Mouse (Mus musculus) embryonic facial prominence, embryonic 10.5 days (tissue): ENCODE measurements at regions not wholly inside any gene's neighbourhood (a gene's known extent, or its start where the extent isn't known, plus 50 kb on each side); places are given as distances from the start of the nearest gene placed in this dataset.
A peak's percentile ranks its signal among the peaks of the same experiment; 100 is the strongest.

Source experiments
- DNase-seq: peaks from one replicate; pipeline ENCODE4 v3.0.0-alpha.2; 2017; ENCODE audit warnings: low spot score
- H3K27ac ChIP-seq: fragments of 300-500 bp; sonication (generic); replicated peaks from 2 replicates; pipeline ENCODE4 v1.5.1; 2016; ENCODE audit warnings: mild to moderate bottlenecking
- H3K27me3 ChIP-seq: fragments of 300-500 bp; sonication (generic); replicated peaks from 2 replicates; pipeline ENCODE4 v1.6.1; 2016; ENCODE audit warnings: low read depth, mild to moderate bottlenecking; ENCODE audit not compliant: poor library complexity, severe bottlenecking
- H3K36me3 ChIP-seq: fragments of 300-500 bp; sonication (generic); replicated peaks from 2 replicates; pipeline ENCODE4 v1.6.1; 2016; ENCODE audit warnings: mild to moderate bottlenecking, moderate library complexity
- H3K4me1 ChIP-seq: fragments of 300-500 bp; sonication (generic); 2 replicates; pipeline ENCODE4 v1.6.1; 2016
- H3K4me3 ChIP-seq: fragments of 300-500 bp; sonication (generic); 2 replicates; pipeline ENCODE4 v1.5.1; 2016; ENCODE audit warnings: mild to moderate bottlenecking, moderate library complexity
- H3K9me3 ChIP-seq: fragments of 300-500 bp; sonication (generic); 2 replicates; pipeline ENCODE4 v1.6.1; 2016; ENCODE audit warnings: mild to moderate bottlenecking
- WGBS: fragments of 180-500 bp; shearing (Covaris S2); methylation state at CpG from one replicate; pipeline ENCODE4 v1.1.7; 2016; 5-methylcytosine and 5-hydroxymethylcytosine counted together

DNA sequence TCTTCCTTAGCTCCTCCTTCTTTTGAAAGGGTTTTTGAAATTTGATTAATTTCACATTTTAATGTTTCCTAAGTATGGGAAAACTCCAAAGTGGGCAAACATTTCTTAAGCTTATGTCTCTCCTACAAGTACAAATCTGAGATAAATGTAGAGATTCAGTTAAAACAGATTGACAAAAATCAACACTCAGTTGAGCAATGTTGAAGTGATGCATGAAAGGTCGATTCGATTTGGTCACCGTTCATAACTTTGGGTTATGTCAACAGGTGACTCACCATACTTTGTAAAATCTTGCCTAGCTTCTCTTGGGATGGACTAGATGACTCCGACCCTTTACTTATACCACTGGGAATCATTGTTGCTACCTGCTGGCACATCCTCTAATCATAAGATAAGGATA is 157.7 kb upstream of the Nr2f2 start:
- 95% methylated on average over 4 of the region's 4 CpGs for WGBS
- Histone ChIP-seq H3K9me3 (0 out of 2 replicates have a peak, but pooled peaks cover 6% of the 10 kb centered on the region), H3K27me3 (no peaks in the 10 kb centered on the region), H3K4me3 (no peak overlapping the region), H3K36me3 (no peaks in the 10 kb centered on the region), H3K27ac (no peak overlapping the region), H3K4me1 (0 out of 2 replicates have a peak, but pooled peaks cover 2% of the 10 kb centered on the region)
- DNase-seq, result no peak

DNA sequence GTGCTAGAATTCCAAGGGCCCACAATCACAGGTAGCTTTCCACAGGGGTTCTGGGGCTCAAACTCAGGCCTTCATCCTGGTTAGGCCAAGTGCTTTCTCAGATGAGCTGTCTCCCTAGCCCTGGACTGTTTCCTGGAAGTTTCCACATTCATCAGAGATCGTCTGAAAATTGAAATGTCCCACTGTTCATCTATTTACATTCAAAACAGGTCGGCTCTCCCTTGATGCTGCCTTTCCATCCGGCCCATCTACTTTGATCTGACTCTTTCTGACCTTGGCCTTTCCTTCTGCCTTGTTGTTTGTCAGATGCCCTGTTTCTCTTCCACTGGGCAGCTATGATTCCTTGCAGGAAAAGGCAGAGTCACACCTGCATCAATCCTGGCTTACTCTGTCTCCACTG is 150.2 kb upstream of the Nr2f2 start:
- Histone ChIP-seq H3K4me1 (peaks cover 37% of the 10 kb centered on the region), H3K36me3 (no peaks in the 10 kb centered on the region), H3K27ac (peak overlapping the region; percentile 44), H3K4me3 (no peak overlapping the region), H3K27me3 (no peaks in the 10 kb centered on the region), H3K9me3 (no peaks in the 10 kb centered on the region)
- WGBS, result 50% methylated on average over 3 of the region's 3 CpGs
- DNase-seq, result no peak

DNA sequence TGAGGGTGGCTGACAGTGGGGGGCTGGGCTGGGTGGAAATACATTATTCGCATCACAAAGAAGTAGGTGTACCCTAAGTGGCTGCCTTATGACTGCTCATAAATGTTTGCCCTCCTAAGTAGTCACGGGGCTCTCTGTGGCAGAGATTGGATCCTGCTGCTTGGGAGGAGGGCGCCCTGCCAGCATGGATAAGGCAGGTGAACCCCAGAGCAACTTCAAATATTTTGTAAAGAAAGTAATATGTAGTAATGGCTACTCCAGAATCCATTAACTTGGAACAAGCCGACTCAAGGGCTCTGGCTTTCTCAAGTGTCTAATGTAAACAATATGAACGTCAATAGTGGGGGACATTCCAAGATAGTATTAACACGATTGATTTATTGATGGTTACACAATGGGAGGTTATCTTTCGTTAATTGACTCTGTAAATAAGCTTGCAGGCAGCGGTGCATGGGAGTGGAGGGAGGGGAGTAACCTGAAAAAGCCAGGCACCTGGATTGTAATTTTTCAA is 148.9 kb upstream of the Nr2f2 start:
- peak; percentile 32 for DNase-seq
- H3K27ac ChIP-seq, result peak overlapping the region; percentile 73
- no peaks in the 10 kb centered on the region for H3K27me3 ChIP-seq
- 29% methylated on average over 8 of the region's 8 CpGs for WGBS
- no peaks in the 10 kb centered on the region for H3K9me3 ChIP-seq
- H3K36me3 ChIP-seq, result no peaks in the 10 kb centered on the region
- peaks cover 37% of the 10 kb centered on the region for H3K4me1 ChIP-seq
- H3K4me3 ChIP-seq, result no peak overlapping the region

DNA sequence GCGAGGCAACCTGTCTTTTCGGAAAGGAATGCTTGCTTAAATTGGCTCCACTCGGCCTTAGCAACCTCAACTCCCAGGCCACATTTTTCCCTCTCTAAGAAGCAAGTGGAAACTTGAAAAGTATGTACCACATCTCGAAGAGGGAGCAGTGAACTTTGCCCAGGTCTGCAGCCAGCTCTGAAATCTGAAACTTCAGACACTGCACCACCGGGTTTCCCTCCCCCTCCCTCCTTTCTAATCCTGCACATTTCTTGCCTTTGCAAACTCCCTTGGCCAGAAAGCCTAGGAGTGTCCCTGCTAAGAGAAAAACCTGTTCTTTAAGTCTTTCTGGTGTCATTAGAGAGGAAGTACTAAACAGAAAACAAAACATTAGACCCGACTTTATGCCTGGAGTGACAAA is 148.1 kb upstream of the Nr2f2 start:
- WGBS, result 3% methylated on average over 6 of the region's 6 CpGs
- Histone ChIP-seq H3K4me1 (peaks cover 36% of the 10 kb centered on the region), H3K27ac (peak overlapping the region; percentile 73), H3K4me3 (no peak overlapping the region), H3K9me3 (no peaks in the 10 kb centered on the region), H3K27me3 (no peaks in the 10 kb centered on the region), H3K36me3 (no peaks in the 10 kb centered on the region)
- peak; percentile 74 for DNase-seq

DNA sequence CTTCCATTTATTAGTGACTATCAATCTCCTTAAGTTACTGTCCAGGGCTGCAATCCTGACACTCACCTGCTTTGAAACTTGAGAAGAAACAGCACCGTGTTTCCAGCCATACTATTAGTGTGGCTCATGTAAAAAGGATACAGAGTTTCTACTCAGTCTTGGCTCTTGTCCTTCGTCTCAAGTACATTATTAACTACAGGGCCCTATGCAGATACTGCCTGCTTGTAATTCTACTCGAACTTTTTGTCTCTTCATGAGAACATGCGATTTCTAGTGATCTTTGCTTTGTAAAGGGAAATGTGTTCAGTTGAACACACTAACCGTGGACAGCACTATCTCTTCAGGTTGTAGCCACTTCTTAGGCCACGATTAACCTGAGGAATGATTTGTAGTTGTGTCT is 145.8 kb upstream of the Nr2f2 start:
- H3K27ac ChIP-seq, result no peak overlapping the region
- no peaks in the 10 kb centered on the region for H3K36me3 ChIP-seq
- DNase-seq, result no peak
- no peak overlapping the region for H3K4me3 ChIP-seq
- H3K27me3 ChIP-seq, result no peaks in the 10 kb centered on the region
- WGBS, result 83% methylated on average over 6 of the region's 6 CpGs
- H3K9me3 ChIP-seq, result no peaks in the 10 kb centered on the region
- H3K4me1 ChIP-seq, result peaks cover 35% of the 10 kb centered on the region

DNA sequence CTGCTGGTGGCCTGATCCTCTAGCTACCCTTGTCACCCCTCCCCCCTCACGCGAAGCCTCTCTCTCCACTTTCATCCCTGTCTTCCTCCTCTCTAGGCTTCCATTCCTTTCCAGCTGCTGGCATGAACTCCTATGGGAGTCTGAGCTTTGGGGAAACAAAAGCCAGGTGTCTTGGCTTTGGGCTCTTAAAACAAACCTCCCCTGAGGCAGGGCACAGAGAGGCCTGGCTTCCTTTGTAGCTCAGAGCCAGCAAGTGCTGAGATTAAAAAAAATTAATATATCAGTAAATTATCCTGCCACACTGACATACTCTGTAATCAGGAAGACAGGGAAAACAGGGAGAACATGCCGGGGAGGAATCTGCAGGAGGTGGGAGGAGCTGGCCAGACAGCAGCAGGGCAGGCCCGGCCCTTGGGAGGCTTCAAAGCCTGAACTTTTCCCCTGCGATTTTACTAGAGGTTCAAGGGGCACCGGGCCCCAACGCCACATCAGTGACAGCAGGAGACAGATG is 139.2 kb upstream of the Nr2f2 start:
- peak overlapping the region; percentile 69 for H3K27ac ChIP-seq
- peaks cover 21% of the 10 kb centered on the region for H3K4me1 ChIP-seq
- WGBS, result 12% methylated on average over 7 of the region's 7 CpGs
- no peaks in the 10 kb centered on the region for H3K36me3 ChIP-seq
- no peak overlapping the region for H3K4me3 ChIP-seq
- H3K9me3 ChIP-seq, result no peaks in the 10 kb centered on the region
- DNase-seq, result peak; percentile 34
- H3K27me3 ChIP-seq, result no peaks in the 10 kb centered on the region

DNA sequence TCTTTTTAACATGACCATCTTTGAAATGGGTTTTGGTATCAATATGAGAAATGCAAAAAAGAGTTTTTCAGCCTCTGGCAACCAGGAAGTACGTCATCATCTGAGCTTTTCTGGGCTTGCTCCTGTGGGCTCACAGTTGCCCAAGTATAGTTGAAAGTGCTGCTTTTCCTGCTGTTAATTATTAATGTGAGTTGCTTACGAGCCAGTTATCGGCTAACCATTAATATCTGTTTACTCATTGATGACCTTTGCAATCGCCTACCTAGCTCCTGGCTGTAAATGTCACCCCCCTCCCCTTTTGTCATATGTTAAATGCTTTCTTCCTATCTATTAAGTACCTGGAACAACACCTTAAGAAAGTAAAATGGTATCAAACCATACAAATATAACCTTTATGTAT is 135.3 kb upstream of the Nr2f2 start:
- H3K9me3 ChIP-seq, result no peaks in the 10 kb centered on the region
- H3K27ac ChIP-seq, result no peak overlapping the region
- H3K27me3 ChIP-seq, result no peaks in the 10 kb centered on the region
- H3K36me3 ChIP-seq, result no peaks in the 10 kb centered on the region
- DNase-seq, result no peak
- 86% methylated on average over 4 of the region's 4 CpGs for WGBS
- no peak overlapping the region for H3K4me3 ChIP-seq
- H3K4me1 ChIP-seq, result peaks cover 29% of the 10 kb centered on the region

DNA sequence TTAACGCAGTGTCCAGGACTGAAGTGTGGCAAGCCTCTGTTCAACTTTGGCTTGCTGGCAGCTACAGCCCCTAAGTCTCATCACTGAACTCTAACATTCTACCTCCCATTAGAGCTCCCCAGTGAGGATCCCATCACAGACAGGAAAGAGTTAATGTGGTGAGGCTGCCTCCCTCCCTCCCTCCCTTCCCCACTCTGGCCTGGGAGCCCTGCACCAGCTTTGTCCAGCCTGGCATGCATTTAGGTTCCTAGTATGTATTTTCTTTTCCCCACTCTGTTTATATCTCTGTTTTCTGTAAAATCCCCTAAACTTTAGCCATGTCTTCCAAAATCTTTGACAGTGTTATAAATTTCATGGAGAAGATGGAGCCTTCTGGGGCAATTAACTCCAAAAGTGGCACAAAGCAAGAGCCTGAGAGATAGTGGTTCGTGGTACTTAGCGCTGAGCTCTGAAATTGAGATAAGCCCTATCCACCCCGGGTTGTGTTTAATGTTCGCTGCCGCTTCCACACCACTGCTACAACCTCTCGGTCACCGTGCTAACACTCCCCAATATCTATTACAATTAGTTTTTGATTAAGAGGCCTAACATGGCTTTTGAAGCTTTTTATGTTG is 130.1 kb upstream of the Nr2f2 start:
- Histone ChIP-seq H3K4me1 (peaks cover 17% of the 10 kb centered on the region), H3K27ac (peak overlapping the region; percentile 32; the same call in 1 of the 2 replicates), H3K27me3 (no peaks in the 10 kb centered on the region), H3K9me3 (no peaks in the 10 kb centered on the region), H3K36me3 (no peaks in the 10 kb centered on the region), H3K4me3 (no peak overlapping the region)
- 36% methylated on average over 8 of the region's 8 CpGs for WGBS
- DNase-seq, result peak; percentile 45

DNA sequence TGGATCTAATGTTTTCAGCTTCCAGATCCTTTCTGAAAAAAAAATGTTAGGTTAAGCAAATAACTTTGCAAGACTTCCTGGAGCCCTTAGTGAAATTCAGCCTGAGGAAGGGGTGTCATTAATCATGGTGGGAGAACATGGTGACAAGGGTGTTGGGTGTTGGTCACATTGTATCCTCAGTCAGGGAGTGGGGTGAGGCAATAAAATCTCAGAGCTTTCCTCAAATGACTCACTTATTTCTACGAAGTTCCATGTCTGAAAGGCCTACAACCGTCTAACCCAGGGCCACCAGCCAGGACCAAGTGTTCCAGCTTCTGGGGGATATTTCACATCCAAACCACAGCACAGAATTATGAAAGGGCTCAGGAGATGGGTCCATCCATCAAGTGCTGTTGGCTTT is 117.7 kb upstream of the Nr2f2 start:
- H3K9me3 ChIP-seq, result no peaks in the 10 kb centered on the region
- no peak overlapping the region for H3K4me3 ChIP-seq
- no peak overlapping the region for H3K27ac ChIP-seq
- no peaks in the 10 kb centered on the region for H3K36me3 ChIP-seq
- H3K27me3 ChIP-seq, result no peaks in the 10 kb centered on the region
- 90% methylated on average over 2 of the region's 2 CpGs for WGBS
- H3K4me1 ChIP-seq, result peaks cover 24% of the 10 kb centered on the region
- no peak for DNase-seq

DNA sequence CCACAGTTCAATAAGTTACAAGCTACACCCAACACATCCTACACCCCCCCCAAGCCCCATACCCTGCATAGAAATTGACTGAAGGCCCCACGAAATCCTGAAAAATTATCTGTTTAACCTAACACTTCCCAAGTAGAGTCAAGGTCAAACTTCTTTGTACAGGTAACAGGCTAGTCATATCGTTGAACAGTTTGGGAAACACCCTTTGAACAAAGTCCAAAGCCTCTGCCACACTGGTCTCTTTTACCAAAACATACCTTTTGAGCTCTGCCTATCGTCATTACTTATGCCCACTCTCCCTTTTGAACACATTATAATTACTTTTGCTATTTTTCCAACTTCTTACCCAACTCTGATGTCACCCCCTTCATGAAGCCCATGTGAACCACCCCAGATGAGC is 117.0 kb upstream of the Nr2f2 start:
- no peak overlapping the region for H3K27ac ChIP-seq
- WGBS, result 91% methylated on average over 3 of the region's 3 CpGs

DNA sequence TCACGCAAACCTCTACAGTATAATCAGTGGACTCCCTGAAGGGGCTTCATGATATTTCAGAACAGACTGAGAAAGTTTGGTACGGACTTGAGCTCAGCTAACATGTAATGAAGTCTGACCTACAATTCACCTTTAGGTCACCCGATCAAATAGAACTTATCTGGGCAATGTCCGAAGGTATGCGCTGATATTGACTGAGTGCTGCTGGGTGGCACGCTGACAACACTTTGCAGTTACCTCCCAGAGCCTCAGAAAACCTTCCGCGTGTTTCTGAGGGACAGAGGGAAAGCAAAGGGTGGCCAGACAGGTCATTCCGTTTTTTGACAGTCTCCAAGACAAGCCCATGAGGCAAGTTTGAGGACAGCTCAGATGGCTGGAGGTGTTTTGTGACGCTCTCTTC is 115.3 kb upstream of the Nr2f2 start:
- no peaks in the 10 kb centered on the region for H3K36me3 ChIP-seq
- H3K27ac ChIP-seq, result no peak overlapping the region
- 73% methylated on average over 10 of the region's 10 CpGs for WGBS
- no peaks in the 10 kb centered on the region for H3K27me3 ChIP-seq
- H3K9me3 ChIP-seq, result no peaks in the 10 kb centered on the region
- peaks cover 19% of the 10 kb centered on the region for H3K4me1 ChIP-seq
- DNase-seq, result no peak
- no peak overlapping the region for H3K4me3 ChIP-seq

More for the DNA sequence above, 117.0 kb upstream of the Nr2f2 start:
- Histone ChIP-seq H3K27me3 (no peaks in the 10 kb centered on the region), H3K36me3 (no peaks in the 10 kb centered on the region), H3K4me1 (peaks cover 24% of the 10 kb centered on the region), H3K4me3 (no peak overlapping the region), H3K9me3 (no peaks in the 10 kb centered on the region)
- DNase-seq, result no peak

DNA sequence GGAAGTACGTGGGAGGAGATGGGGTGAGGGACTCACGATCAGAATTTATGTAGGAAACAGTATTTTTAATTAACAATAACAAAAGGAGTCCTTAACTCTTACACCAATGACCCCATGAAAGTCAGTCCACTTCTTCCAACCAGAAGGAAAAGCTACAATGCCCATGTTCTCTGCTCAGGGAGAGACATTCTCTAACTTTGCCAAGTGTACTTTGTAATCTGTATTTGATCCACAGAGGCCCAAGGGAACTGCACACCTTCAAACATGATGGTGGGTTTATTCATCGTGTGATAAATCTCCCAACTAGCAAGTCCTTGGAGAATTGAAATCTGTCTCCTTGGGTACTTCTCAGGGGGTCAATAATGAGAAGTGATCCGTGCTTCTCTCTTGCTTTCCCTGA is 106.3 kb upstream of the Nr2f2 start:
- H3K4me3 ChIP-seq, result no peak overlapping the region
- 0 out of 2 replicates have a peak, but pooled peaks cover 5% of the 10 kb centered on the region for H3K27me3 ChIP-seq
- no peak overlapping the region for H3K27ac ChIP-seq
- H3K9me3 ChIP-seq, result no peaks in the 10 kb centered on the region
- H3K36me3 ChIP-seq, result no peaks in the 10 kb centered on the region
- DNase-seq, result no peak
- peaks cover 21% of the 10 kb centered on the region for H3K4me1 ChIP-seq
- 84% methylated on average over 4 of the region's 4 CpGs for WGBS

DNA sequence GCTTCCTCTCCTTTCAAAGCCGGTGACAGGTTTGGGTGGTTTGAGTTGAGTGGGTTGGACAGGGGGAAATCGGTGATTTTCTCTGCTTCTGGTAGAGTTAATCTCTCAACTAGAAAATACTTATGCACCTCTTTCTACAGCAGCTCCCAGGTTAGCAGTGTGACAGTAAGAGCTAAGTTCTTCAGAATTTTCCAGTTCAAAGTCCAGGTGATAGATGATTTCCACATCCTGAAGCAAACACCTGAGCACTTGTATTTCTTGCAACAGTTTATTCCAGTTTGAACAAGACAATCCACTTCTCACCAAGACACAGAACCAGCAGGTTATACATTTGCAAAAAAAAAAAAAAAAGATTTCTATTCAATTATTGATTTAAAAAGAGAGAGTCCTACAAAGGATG is 104.0 kb upstream of the Nr2f2 start:
- Histone ChIP-seq H3K9me3 (no peaks in the 10 kb centered on the region), H3K27ac (no peak overlapping the region), H3K36me3 (no peaks in the 10 kb centered on the region), H3K4me3 (no peak overlapping the region), H3K4me1 (peaks cover 21% of the 10 kb centered on the region), H3K27me3 (0 out of 2 replicates have a peak, but pooled peaks cover 12% of the 10 kb centered on the region)
- no peak for DNase-seq
- 70% methylated on average over 2 of the region's 2 CpGs for WGBS
